Mouse (Mus musculus): ENCODE measurements around the gene Cenpq. TPM values are rescaled to one million over a fixed set of nuclear protein-coding genes. Genes with fewer than 3 reads are reported as not detected.

Gene Cenpq
- total and polyA plus RNA-seq, 3 experiments, result 15.9 to 52.8 (median 33.8) TPM

DNA sequence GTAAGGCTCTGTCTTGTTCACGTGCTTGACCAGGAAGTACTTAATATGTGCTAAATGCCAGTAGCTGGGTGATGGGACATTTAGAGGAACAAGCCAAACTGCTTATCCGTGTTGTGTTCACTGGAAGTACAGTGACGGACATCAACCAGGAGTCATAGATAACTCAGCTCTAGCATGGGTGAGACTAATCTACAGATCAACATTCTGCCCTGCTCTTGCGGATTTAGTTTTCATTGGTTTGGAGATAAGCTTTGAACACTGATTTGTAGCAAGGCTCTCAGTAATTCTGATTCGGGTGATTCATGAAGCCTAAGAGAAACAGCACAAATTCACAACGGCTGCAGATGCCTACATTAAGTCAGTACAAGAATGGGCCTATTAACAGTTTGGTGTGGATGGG is 52.7 kb downstream of the Cenpq start:
- peaks cover 27% of the 10 kb centered on the region for H3K9me3 ChIP-seq (replicated peaks; ENCODE audit: low read length)
- H3K4me1 ChIP-seq (ENCODE audit: control insufficient read depth in 1 of 2, insufficient read depth in 2 of 2), result no peaks in the 10 kb centered on the region
- dilution Hi-C loops (cut with MboI; ENCODE audit: extremely low pct_ligation_motif_present, extremely low pct_unique_long_range_greater_than_20kb, low sequenced_read_pairs), result no loop called here
- H3K79me2 ChIP-seq (replicated peaks; ENCODE audit: control insufficient read depth, extremely low read depth, insufficient read depth, poor library complexity, severe bottlenecking), result no peaks in the 10 kb centered on the region
- TF ChIP-seq MAX (IDR thresholded peaks at IDR 0.05; ENCODE audit: low read length) (no peak), POLR2A (IDR thresholded peaks at IDR 0.05; ENCODE audit: low read depth, low read length) (no peak), UBTF (IDR thresholded peaks at IDR 0.05; ENCODE audit: low read depth, low read length) (no peak), SIN3A (IDR thresholded peaks at IDR 0.05; ENCODE audit: low read length) (no peak), KAT2A (IDR thresholded peaks at IDR 0.05; ENCODE audit: insufficient replicate concordance, low read length) (no peak), ELF1 (IDR thresholded peaks at IDR 0.05; ENCODE audit: low read depth, low read length) (no peak), USF1 (IDR thresholded peaks at IDR 0.05; ENCODE audit: low read depth, low read length) (no peak), HCFC1 (IDR thresholded peaks at IDR 0.05; ENCODE audit: low read depth, low read length) (no peak), TBP (conservative IDR thresholded peaks at IDR 0.05; ENCODE audit: low read depth, low read length) (no peak), ZMIZ1 (IDR thresholded peaks at IDR 0.05; ENCODE audit: low read depth, low read length) (no peak), BHLHE40 (IDR thresholded peaks at IDR 0.05; ENCODE audit: low read depth, low read length) (no peak), E2F4 (IDR thresholded peaks at IDR 0.05; ENCODE audit: insufficient replicate concordance, low read depth, low read length) (no peak), JUND (conservative IDR thresholded peaks at IDR 0.05; ENCODE audit: low read depth, low read length) (no peak), RCOR1 (conservative IDR thresholded peaks at IDR 0.05; ENCODE audit: low read depth, low read length) (no peak), ZNF384 (IDR thresholded peaks at IDR 0.05; ENCODE audit: low read depth, low read length) (no peak), MAZ (IDR thresholded peaks at IDR 0.05; ENCODE audit: low read depth, low read length) (no peak), ETS1 (conservative IDR thresholded peaks at IDR 0.05; ENCODE audit: low read depth, low read length) (no peak), MEF2A (IDR thresholded peaks at IDR 0.05; ENCODE audit: borderline replicate concordance, low read depth, low read length) (no peak), PAX5 (IDR thresholded peaks at IDR 0.05; ENCODE audit: low read length) (no peak), CHD2 (IDR thresholded peaks at IDR 0.05; ENCODE audit: low read length) (no peak)
- H3K9ac ChIP-seq (ENCODE audit: insufficient read depth, low read depth), result no peak overlapping the region
- H3K4me3 ChIP-seq (replicated peaks in 1 of 3; ENCODE audit: low read depth in 2 of 3, low read length in 2 of 3, poor library complexity in 1 of 3), result no peak overlapping the region
- H3K27me3 ChIP-seq (replicated peaks), result no peaks in the 10 kb centered on the region
- H3K4me2 ChIP-seq (ENCODE audit: insufficient read depth, low read depth, poor library complexity, severe bottlenecking), result no peak overlapping the region
- no peaks in the 10 kb centered on the region for H3K36me3 ChIP-seq (replicated peaks in 1 of 2; ENCODE audit: control insufficient read depth in 1 of 2, insufficient read depth in 1 of 2, low read length in 1 of 2)
- no peak for DNase-seq (ENCODE audit: extremely low read depth)
- no peak overlapping the region for H3K27ac ChIP-seq (ENCODE audit: insufficient read depth, low read depth)
- in situ Hi-C loops (cut with MboI; ENCODE audit: low pct_ligation_motif_present, low pct_unique_long_range_greater_than_20kb, low sequenced_read_pairs), result no loop called here

DNA sequence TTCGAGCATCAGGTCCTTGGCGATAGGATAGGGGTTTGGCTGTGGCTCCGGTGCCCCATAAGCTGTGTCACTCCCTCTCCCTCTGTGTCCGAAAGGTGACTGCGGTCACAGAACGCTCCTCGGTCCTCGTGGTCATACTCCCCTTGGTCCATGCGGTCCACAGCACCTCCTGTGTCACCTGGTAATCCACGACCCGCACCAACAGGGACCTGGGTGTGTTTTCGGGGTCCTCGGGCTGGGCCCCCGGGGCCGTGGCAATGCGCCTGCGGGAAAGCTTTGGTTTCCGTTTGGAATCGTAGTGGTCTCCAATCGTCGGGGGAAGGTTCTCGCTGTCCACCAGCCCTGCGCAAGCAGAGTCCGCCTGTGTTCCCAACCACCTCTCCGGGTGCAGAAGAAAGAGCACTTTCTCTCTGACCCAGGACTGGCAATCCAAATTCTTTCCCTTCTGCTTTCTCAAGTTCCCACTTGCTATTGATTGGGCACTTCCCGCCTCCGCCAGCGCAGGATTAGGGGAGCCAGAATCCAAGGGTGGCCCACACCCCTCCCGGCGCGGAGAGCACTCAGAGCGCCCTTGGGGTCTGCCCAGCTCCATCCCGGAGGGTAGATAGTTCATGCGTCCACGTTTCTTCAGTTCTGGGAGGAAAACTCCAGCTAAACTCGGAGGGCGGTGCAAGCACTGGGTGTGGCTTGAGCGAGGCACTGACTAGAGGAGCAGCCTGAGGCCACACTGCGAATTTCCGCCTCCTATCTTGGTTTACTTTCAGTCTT is 54.7 kb downstream of the Cenpq start, which contains the start of gene 9130008F23Rik:
TSS of gene 9130008F23Rik (minus strand) at position 636 of the 768 bp plus-strand sequence.
- no peak for DNase-seq (ENCODE audit: extremely low read depth)
- Histone ChIP-seq H3K79me2 (replicated peaks; ENCODE audit: control insufficient read depth, extremely low read depth, insufficient read depth, poor library complexity, severe bottlenecking) (no peaks in the 10 kb centered on the region), H3K27ac (ENCODE audit: insufficient read depth, low read depth) (no peak within 1 kb of the TSS), H3K36me3 (replicated peaks in 1 of 2; ENCODE audit: control insufficient read depth in 1 of 2, insufficient read depth in 1 of 2, low read length in 1 of 2) (no peaks in the 10 kb centered on the region), H3K9ac (ENCODE audit: insufficient read depth, low read depth) (no peak within 1 kb of the TSS), H3K4me1 (ENCODE audit: control insufficient read depth in 1 of 2, insufficient read depth in 2 of 2) (no peaks in the 10 kb centered on the region), H3K4me2 (ENCODE audit: insufficient read depth, low read depth, poor library complexity, severe bottlenecking) (no peak within 1 kb of the TSS), H3K4me3 (replicated peaks in 1 of 3; ENCODE audit: low read depth in 2 of 3, low read length in 2 of 3, poor library complexity in 1 of 3) (no peak within 1 kb of the TSS), H3K9me3 (replicated peaks; ENCODE audit: low read length) (peaks cover 24% of the 10 kb centered on the region), H3K27me3 (replicated peaks) (no peaks in the 10 kb centered on the region)
- dilution Hi-C loops (cut with MboI; ENCODE audit: extremely low pct_ligation_motif_present, extremely low pct_unique_long_range_greater_than_20kb, low sequenced_read_pairs), result no loop called here
- TF ChIP-seq TCF12 (IDR thresholded peaks at IDR 0.05; ENCODE audit: low read depth, low read length) (no peak), EP300 (IDR thresholded peaks at IDR 0.05; ENCODE audit: low read length) (no peak), BHLHE40 (IDR thresholded peaks at IDR 0.05; ENCODE audit: low read depth, low read length) (no peak), ZNF384 (IDR thresholded peaks at IDR 0.05; ENCODE audit: low read depth, low read length) (no peak), UBTF (IDR thresholded peaks at IDR 0.05; ENCODE audit: low read depth, low read length) (no peak), ZMIZ1 (IDR thresholded peaks at IDR 0.05; ENCODE audit: low read depth, low read length) (no peak), MAX (IDR thresholded peaks at IDR 0.05; ENCODE audit: low read length) (no peak), TBP (conservative IDR thresholded peaks at IDR 0.05; ENCODE audit: low read depth, low read length) (no peak), MXI1 (IDR thresholded peaks at IDR 0.05; ENCODE audit: low read depth, low read length) (no peak), PAX5 (IDR thresholded peaks at IDR 0.05; ENCODE audit: low read length) (no peak), KAT2A (IDR thresholded peaks at IDR 0.05; ENCODE audit: insufficient replicate concordance, low read length) (no peak), POLR2AphosphoS2 (IDR thresholded peaks at IDR 0.05; ENCODE audit: low read depth, low read length) (no peak), MAFK (IDR thresholded peaks at IDR 0.05; ENCODE audit: insufficient replicate concordance, low read length) (no peak), NRF1 (IDR thresholded peaks at IDR 0.05; ENCODE audit: low read depth, low read length) (no peak), CHD2 (IDR thresholded peaks at IDR 0.05; ENCODE audit: low read length) (no peak), CHD1 (IDR thresholded peaks at IDR 0.05; ENCODE audit: low read depth, low read length) (no peak), POLR2A (IDR thresholded peaks at IDR 0.05; ENCODE audit: low read depth, low read length) (no peak)
- in situ Hi-C loops (cut with MboI; ENCODE audit: low pct_ligation_motif_present, low pct_unique_long_range_greater_than_20kb, low sequenced_read_pairs), result no loop called here

Data from CH12.LX (cell line).